ENCODE assay signal across 9 mouse cellular contexts in genomic region chr8:120426105-120426504, GRCm38 (mm10).
DNase-seq lines count a peak whose midpoint lies in the region; ATAC-seq and TF ChIP-seq lines count a peak whose summit lies in the region.
"Had no signal": no experiment of that assay in that cellular context is flagged by ENCODE, and none has a peak within 500 bp of the region (broad histone marks: within the 10 kb centered on the region; RNA-seq: fewer than 3 reads in every experiment).

No protein-coding gene starts in this region.

- no peaks in the 10 kb centered on the region for H3K9me3 ChIP-seq in kidney, postnatal 0 days (replicated peaks; ENCODE audit: low read length)
- no peaks in the 10 kb centered on the region for H3K9me3 ChIP-seq in forebrain, embryonic 10.5 days
- no peaks in the 10 kb centered on the region for H3K9me3 ChIP-seq in limb, embryonic 11.5 days (ENCODE audit: control insufficient read depth, low read length)
- no peaks in the 10 kb centered on the region for H3K9me3 ChIP-seq in neural tube, embryonic 12.5 days

- no peak overlapping the region for H3K27ac ChIP-seq in kidney, postnatal 0 days
- H3K27ac ChIP-seq in forebrain, embryonic 10.5 days, result peak overlapping the region; percentile 92
- peak overlapping the region; percentile 85; the same call in 1 of the 2 replicates for H3K27ac ChIP-seq in limb, embryonic 11.5 days (replicated peaks; ENCODE audit: low read depth, low read length)
- H3K27ac ChIP-seq in neural tube, embryonic 12.5 days, result peak overlapping the region; percentile 95

- no peak for TF ChIP-seq CTCF in kidney, postnatal 0 days (IDR thresholded peaks at IDR 0.05; ENCODE audit: low read depth)

- WGBS in kidney, postnatal 0 days, result 32% methylated on average over 1 of the region's 1 CpGs
- WGBS in forebrain, embryonic 10.5 days, result 36% methylated on average over 1 of the region's 1 CpGs
- 28% methylated on average over 1 of the region's 1 CpGs for WGBS in limb, embryonic 11.5 days
- 56% methylated on average over 1 of the region's 1 CpGs for WGBS in neural tube, embryonic 12.5 days

- no peaks in the 10 kb centered on the region for H3K27me3 ChIP-seq in kidney, postnatal 0 days (ENCODE audit: insufficient read depth, low read length)
- peaks cover 45% of the 10 kb centered on the region for H3K27me3 ChIP-seq in forebrain, embryonic 10.5 days (ENCODE audit: poor library complexity, severe bottlenecking)
- no peaks in the 10 kb centered on the region for H3K27me3 ChIP-seq in limb, embryonic 11.5 days (ENCODE audit: control insufficient read depth, insufficient read depth, low read length)
- H3K27me3 ChIP-seq in neural tube, embryonic 12.5 days (replicated peaks), result no peaks in the 10 kb centered on the region

- 0 out of 2 replicates have a peak, but pooled peaks have one; percentile 5 for ATAC-seq in kidney, postnatal 0 days (replicated peaks; ENCODE audit: low FRiP score, low read depth)
- ATAC-seq in limb, embryonic 11.5 days (ENCODE audit: insufficient number of reproducible peaks, low FRiP score, low TSS enrichment, low read depth), result no peak
- ATAC-seq in neural tube, embryonic 12.5 days (ENCODE audit: low FRiP score, low read depth), result no peak

- H3K4me2 ChIP-seq in kidney, postnatal 0 days (ENCODE audit: low read length), result no peak overlapping the region
- no peak overlapping the region for H3K4me2 ChIP-seq in limb, embryonic 11.5 days (ENCODE audit: low read depth, severe bottlenecking)
- peak overlapping the region; percentile 41 for H3K4me2 ChIP-seq in neural tube, embryonic 12.5 days (replicated peaks)

- no peak for DNase-seq in kidney, postnatal 0 days (ENCODE audit: low spot score)
- DNase-seq in kidney, adult 11 months, result no peak
- no peak for DNase-seq in forebrain, embryonic 10.5 days (ENCODE audit: extremely low spot score, low spot score)
- DNase-seq in limb, embryonic 11.5 days (ENCODE audit: low spot score), result no peak
- no peak for DNase-seq in yolk sac, embryonic 10.5 days (ENCODE audit: low spot score)
- no peak for DNase-seq in cerebellum, postnatal 36 days
- no peak for DNase-seq in gastrocnemius, postnatal 36 days
- DNase-seq: adrenal gland, adult 2 months had no signal

- no peak overlapping the region for H3K4me3 ChIP-seq in kidney, postnatal 0 days (replicated peaks; ENCODE audit: low read depth, low read length)
- H3K4me3 ChIP-seq in forebrain, embryonic 10.5 days, result peak overlapping the region; percentile 33
- no peak overlapping the region for H3K4me3 ChIP-seq in limb, embryonic 11.5 days (ENCODE audit: low read depth, low read length)
- H3K4me3 ChIP-seq in neural tube, embryonic 12.5 days, result no peak overlapping the region

- intact Hi-C loops in gastrocnemius, postnatal 36 days (cut with DNase I), result loop anchor here (1.0 kb wide), 1 partner anchor 14 kb away; no protein-coding TSS in a partner anchor

- H3K9ac ChIP-seq in kidney, postnatal 0 days (ENCODE audit: low read depth, low read length), result no peak overlapping the region
- no peak overlapping the region for H3K9ac ChIP-seq in limb, embryonic 11.5 days (ENCODE audit: low read length)
- peak overlapping the region; percentile 38 for H3K9ac ChIP-seq in neural tube, embryonic 12.5 days

- H3K4me1 ChIP-seq in kidney, postnatal 0 days (replicated peaks; ENCODE audit: insufficient read depth, low read length), result peaks cover 43% of the 10 kb centered on the region
- peaks cover 92% of the 10 kb centered on the region for H3K4me1 ChIP-seq in forebrain, embryonic 10.5 days
- peaks cover 72% of the 10 kb centered on the region for H3K4me1 ChIP-seq in limb, embryonic 11.5 days (ENCODE audit: control insufficient read depth, insufficient read depth, low read length)
- peaks cover 76% of the 10 kb centered on the region for H3K4me1 ChIP-seq in neural tube, embryonic 12.5 days

- no peaks in the 10 kb centered on the region for H3K36me3 ChIP-seq in kidney, postnatal 0 days (ENCODE audit: insufficient read depth, low read length)
- H3K36me3 ChIP-seq in forebrain, embryonic 10.5 days (replicated peaks), result no peaks in the 10 kb centered on the region
- H3K36me3 ChIP-seq in limb, embryonic 11.5 days (ENCODE audit: control insufficient read depth, insufficient read depth, low read length), result no peaks in the 10 kb centered on the region
- no peaks in the 10 kb centered on the region for H3K36me3 ChIP-seq in neural tube, embryonic 12.5 days
